Mouse (Mus musculus): ENCODE data around the gene Itgb3.

Gene Itgb3

DNA sequence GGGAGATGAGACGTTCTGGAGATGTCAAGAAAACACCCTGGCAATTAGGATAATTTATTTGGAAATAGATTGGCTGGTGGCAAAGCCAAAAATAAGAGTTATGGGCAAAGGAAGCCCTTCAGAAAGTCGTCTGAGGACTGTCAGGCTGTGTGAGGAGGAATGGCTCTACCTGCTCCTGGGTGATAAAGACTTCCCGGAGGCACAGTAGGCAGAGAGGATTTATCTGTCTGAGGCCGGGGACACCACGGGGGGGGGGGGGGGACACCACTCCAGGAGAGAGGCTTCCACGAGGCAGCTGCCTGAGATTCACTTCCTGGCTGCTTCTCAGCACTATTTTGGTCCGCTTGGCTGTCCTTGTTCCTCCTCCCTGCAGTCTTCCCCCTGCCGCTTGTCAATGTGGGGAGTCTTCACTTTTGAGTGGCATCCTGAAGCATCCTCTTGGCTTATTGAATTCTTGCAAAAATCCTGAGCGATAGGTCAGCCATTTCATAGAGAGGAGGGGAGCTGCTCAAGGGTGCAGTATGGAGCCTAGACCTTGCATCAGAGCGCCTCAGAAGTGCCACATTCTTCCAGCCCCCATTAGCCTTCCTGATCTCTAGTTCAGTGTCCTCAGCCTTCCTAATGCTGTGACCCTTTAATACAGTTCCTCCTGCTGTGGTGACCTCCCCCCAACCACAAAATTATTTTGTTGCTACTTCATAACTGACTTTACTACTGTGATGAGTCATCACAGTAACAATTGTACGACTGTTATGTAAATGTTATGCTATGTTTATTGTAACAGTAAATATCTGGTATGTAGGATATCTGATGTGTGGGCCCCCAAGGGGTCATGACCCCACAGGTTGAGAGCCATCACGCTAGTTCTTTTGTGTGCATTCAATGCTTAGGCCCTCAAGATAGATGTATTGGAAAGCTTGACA lies 14.5 kb downstream of the Itgb3 start:
- DNase-seq (ENCODE audit: low read depth, low spot score) = peak; percentile 57

DNA sequence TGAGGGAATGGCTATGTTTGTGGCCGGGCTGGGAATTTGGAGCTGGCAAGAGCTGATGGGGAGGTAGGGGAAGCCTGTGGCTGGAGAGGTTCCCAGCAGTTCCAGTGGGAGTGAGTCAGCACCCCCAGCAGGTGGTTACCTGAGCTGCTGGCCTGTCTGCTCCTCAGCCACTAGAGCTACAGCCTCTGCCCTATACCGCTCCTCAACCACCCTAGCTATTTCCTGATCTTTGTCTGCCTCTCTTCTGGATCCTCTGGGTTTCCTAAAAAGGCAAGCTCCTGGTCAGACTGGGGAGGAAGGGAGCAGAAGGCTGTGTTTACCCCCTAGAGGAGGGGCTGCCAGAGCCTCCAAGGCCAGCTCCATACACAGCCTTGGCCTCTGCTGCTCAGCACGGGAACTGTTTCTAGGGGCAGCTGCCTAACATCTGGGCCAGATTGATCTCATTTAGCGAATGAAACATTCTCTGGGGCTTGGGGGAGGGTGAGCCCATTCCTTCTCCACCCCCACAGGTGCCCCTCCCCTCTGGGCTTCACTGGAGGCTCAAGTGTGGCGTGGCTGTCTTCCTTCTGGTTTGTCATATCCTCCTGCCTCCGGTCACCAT lies 17.1 kb downstream of the Itgb3 start:
- DNase-seq (ENCODE audit: low read depth, low spot score) = no peak

DNA sequence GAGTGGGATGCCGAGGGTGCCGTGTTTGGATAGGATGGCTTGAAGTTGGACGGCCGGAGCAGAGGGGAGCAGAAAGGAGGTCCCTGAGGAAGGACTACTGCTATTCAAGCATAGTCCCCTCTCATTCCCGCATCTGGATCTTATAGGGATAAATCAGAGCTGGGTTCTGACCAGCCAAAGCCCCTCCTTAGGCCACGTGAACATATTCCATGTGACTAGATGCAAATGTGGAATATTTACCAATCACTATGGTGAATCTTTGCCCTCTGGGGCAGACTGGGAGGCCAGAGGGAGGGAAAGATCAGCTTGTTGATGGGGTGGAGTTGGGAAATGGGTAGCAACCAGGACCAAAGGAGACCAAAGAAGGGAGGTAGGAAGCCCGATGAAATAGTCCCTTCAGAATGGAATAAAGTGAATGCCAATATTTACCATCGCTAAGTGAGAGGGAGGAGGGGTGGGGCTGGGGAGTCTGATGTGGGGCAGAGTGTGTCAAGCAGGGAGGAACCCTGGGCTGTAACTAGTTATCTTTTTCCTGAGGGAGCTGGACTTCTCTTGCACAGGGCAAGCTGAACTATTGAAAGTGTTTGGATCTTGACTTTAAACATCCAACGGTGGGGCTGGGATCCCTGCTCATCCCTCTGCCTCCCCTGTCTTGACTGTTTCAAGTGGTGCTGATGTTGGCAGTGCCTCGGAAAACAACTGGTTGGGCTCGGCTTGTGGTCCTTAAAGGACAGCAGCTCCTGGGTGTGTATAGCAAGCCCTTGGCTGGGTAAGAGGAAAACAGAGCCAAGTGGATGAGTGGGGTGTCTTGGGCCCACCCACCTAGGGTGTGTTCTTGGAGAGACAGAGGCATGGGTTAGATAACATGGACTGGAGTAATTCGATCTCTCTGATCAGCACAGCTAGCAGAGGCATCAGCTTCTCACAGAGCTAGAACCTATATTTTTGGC lies 17.9 kb downstream of the Itgb3 start:
- DNase-seq (ENCODE audit: low read depth, low spot score) = no peak

DNA sequence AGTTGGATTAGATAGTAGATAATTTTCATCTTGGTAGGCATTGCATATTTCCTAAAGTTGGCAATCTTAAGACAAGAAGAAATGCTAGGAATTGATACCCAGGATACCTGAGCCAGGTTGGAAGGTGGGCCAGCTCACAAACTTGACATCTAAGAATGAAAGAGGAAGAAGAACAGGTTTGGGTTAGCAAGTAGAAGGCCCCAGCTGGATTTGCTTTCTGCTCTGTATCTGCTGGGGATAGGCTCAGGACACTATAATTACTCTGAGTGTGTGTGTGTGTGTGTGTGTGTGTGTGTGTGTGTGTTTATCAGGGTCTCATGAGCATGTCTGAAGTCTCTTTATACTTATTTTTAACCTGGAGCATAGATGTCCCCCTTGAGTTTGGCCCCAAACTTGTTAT lies 18.8 kb downstream of the Itgb3 start:
- no peak for DNase-seq (ENCODE audit: low read depth, low spot score)

DNA sequence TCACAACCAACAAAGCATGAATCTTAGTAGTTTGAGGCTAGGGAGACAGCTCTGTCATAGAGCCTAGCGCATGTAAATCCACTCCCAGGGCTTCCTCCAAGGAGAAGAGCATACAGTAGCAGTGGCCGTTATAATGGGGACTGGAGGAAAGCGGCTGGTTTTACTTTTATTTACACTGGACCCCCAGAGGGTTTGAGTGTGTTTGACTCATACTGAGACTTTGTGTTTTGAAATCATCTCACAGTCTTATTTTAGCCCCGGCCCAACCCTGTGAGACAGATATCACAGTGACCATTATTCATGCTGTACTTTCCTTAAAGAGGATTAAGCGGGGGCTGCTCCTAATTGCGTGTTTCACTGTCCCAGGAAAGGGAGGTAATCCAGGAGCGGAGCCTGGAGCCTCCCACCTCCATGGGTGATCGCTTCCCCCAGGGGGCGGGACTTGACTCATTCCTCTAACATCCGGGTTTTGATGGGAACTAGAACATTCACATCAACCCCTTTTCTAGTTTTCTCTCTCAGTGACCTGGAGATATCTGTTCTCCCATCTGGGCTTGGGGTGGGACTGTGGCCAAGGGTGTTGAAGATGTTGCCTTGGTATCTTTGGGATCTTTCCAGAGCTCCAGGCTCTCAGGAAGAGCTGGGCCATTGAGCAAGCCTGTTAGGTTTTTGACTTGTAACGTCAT lies 20.0 kb downstream of the Itgb3 start:
- no peak for DNase-seq (ENCODE audit: low read depth, low spot score)

DNA sequence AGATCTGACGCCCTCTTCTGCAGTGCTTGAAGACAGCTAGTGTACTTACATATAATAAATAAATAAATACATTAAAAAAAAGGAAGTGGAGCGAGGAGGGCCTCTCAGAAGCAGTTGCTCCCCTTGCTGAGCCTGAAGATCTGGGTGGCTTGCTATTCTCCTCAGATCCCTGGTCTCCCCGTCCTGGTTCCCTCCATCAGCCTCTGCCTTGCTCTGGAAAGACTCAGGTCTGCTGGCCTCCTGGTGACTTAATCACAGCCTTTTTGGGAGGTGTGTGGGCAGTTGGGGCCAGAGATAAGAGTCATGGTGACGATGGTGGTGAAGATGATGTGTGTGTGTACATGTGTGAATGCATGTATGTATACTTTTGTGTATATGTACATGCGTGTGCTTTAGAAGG lies 20.8 kb downstream of the Itgb3 start:
- DNase-seq (ENCODE audit: low read depth, low spot score) = no peak

DNA sequence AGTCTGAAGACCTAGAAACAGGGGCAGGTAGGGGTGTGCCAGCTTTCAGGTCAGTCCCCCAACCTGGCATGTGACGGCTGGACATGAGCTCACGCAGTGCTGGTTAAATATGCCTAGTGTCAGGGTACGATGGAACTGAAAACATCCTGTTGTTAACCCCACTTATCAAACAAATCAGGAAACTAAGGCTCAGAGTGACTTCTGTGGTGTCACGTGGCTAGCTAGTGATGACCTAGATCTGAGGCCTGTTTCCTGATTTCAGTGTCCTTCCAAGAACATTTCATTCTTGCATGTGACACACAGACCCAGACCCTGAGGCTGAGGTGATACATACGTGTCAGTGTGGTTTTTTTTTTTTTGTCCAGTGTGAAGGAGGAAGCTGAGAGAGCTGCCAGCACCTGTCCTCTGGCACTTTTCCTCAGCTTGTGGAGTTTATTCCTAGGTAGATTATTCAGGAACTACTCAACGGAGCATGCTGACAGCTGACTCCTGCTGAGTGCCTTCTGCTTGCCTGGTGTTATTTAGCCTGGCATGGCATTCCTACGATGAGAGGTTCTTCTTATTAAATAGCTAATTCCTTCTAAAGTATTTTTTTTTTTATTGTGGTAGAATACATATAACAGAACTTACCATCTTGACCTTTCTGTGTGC lies 22.5 kb downstream of the Itgb3 start:
- peak; percentile 80 for DNase-seq (ENCODE audit: low read depth, low spot score)

DNA sequence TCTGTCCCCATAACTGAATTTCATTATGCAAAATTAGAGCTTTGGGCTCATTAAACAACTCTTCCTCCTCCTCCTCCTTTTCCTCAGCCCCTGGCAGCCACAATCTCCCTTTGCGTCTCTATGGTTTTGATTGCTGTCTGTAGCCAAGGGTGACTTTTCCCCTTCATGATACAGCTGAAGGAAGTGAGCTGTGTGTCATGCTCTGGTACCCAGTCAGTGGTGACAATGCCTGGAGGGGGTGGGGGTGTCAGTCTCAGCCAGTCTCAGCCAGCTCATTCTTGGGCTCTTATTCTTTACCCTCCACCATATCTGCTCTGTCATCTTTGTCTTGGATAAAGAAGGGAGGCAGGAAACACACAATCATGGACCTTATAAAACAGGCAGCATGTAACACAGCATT lies 23.5 kb downstream of the Itgb3 start:
- DNase-seq (ENCODE audit: low read depth, low spot score) = peak; percentile 56

DNA sequence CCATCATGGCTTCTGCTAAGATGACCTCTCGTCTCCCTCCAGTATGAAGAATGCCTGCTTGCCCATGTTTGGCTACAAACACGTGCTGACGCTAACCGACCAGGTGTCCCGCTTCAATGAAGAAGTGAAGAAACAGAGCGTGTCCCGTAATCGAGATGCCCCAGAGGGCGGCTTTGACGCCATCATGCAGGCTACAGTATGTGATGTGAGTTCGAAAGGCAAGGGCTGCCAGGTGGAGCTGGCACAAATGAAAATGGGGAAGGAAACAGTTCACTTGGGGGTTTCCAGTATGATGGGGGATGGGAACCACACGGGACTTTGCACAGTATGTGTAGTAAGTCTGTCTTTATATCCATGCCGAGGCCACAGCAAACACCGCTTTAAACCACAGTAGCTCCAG lies 29.2 kb downstream of the Itgb3 start:
- DNase-seq (ENCODE audit: low read depth, low spot score) = peak; percentile 32

DNA sequence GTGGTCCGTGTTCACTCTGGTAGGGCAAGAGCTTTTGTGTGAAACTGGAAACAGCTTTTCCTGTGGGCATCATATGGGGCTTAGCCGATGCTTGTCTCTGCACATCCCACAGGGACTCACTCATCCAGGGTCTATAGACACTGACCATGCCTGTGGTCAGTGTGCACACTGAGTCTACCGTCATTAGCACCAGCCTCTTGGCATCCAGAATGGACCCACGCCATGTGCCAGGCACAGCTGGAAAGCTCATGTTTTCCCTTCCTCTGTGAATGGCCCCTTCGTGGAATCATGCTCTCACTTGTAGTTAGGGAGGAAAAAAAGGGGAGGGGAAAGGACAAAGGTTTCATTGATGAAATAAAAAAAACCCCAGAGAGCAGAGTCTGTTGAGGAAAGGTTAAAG lies 30.2 kb downstream of the Itgb3 start:
- DNase-seq (ENCODE audit: low read depth, low spot score) = no peak

DNA sequence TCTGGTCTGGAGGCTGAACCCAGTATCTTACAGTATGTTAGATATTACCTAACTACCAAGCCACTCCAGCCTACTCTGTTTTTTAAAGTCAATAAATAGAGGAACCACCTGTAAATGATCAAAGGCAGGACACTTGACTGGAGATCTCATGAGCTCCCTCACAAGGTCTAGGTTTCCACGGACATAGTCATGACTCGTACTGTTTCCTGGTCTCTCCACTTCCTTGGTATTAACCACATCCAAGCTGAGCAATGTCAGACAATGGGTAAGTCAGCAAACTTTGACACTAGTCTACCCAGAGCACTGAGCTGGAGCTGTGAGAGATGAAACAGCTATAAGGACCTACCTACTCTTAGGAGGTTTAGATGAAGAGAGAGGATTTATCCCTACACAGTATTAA lies 31.1 kb downstream of the Itgb3 start:
- no peak for DNase-seq (ENCODE audit: low read depth, low spot score)

DNA sequence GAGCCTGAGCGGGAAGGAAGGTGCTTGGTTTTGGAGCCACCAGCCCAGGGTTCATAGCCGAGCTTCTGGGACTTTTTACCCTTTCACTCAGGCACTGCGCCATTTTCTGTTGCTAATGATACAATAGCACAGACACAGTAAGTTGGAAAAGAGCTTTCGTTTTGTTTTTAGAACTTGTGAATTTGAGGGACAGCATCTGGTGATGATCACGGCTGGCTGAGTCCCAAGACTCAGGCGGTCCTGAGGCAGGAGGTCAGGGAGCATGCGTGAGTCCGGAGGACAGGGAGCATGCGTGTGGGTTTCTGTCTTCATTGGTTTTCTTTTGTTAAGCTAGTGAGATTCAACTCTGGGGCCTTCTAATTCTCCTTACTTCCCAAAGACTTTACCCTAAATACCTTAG lies 31.8 kb downstream of the Itgb3 start:
- no peak for DNase-seq (ENCODE audit: low read depth, low spot score)

DNA sequence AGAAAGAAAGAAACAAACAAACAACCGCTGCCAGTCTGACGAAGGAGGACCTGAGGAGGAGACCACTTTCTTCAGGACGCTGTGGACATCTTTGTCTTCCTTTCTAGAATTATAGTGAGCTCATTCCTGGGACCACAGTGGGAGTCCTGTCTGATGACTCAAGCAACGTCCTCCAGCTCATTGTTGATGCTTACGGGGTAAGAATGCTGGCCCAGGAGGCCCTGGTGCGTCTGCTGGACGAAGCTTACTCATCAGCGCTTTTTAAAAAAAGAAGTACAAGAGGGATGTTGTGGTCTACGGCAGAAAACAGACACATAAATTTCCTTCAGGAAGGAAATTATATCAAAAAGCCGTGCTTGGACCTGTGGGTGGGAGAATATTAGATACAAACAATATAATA lies 33.1 kb downstream of the Itgb3 start:
- no peak for DNase-seq (ENCODE audit: low read depth, low spot score)

DNA sequence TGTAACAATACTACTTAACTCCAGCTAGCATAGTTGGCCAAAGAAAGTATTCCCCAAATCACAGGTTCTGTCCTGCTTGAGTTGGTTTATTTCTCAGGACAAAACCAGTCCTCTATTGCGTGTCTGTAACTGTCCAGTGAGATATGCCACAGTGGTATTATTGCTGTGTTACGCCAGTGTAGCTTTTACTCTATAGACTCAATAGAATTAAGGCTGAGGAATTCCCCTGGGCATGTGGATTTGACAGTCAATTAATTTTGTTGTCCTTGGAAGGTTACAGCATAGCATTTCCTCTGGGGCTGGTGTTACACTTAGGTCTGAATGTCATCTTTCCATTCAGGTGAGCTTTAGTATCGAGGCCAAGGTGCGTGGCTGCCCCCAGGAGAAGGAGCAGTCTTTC lies 35.4 kb downstream of the Itgb3 start:
- no peak for DNase-seq (ENCODE audit: low read depth, low spot score)

DNA sequence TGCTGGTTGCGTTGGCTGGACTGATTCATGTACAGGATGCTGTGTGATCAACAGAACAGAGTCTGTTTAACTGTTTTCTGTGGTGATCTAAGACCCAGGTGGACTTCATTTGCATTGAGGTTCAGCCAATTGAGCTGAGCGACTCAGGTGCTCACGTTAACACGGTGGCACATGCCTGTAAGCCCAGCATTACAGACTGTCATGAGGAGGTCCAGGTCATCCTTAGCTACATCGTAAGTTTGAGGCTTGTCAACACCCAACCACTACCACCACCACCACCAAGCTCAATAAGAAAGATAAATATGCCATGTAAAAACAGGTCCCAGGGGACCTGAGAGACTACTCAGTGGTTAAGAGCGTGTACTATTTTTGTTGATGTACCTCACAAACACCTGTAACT lies 37.6 kb downstream of the Itgb3 start:
- DNase-seq (ENCODE audit: low read depth, low spot score) = no peak

DNA sequence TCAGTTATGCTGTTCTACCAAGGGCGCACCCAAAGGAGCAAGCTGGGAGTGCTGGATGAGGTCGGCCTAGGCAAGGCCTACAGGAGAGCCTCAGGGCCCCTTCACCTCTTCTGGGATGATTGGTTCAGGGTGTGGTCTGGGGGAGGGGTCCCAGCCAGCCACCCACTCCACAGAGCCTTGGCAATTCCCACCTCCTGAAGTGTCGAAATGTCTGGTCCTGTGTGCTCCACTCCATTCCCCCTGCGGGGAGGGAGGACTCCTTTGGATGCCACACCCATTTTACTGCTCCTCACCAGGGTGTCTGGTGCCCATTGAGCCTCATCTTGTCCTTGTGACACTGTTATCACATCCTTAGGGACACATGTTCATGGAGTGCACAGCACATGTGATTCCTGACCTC lies 38.4 kb downstream of the Itgb3 start:
- no peak for DNase-seq (ENCODE audit: low read depth, low spot score)

DNA sequence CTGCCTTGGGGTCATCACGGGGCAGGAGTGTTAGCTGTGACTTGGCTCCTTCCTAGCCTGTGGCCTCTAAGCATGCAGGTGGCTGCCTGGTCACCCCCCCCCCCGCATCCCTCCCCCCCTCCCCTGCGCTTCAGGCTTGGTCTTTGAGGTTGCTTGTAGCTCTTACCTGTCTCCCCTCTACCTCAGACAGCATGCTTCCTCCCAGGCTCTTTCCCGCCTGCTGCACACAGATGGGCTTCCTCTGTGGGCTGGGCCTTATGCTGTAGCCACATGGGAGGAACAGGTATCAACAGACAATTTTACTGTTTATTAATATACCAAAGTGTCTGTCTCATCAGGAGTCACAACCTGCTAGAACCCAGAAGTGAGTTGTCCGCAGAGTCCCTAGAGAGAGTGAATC lies 38.8 kb downstream of the Itgb3 start:
- no peak for DNase-seq (ENCODE audit: low read depth, low spot score)

DNA sequence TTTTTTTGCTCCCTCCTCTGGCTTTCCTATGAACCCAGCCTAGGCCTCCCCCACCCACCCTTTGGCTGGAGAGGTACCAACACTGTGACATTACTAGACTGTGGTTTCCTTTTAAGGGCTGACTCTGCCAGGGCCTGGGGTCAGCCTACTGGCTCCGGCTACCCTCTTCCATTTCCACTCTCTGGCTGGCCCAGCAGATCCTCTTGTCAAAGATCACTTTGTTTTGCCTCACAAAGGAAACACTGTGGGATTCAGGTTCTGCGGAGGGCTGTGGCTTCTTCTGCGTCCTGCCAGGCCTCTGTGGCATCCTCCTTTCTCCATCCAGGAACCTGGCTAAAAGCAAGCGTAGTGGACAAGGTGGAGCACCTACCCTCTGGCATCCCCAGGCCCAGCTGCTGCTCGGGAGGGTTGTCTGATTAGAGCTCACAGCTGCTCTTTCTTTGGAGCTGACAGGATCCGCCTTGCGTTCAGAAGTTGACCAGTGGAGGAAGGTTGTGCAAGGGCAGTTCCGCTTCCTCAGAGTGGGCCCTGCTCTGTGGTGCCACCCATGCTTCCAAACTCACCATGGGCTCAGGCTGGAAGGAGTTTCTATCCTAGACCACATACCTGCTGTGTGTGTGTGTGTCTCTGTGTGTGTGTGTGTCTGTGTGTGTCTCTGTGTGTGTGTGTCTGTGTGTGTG lies 39.5 kb downstream of the Itgb3 start:
- DNase-seq (ENCODE audit: low read depth, low spot score) = no peak

DNA sequence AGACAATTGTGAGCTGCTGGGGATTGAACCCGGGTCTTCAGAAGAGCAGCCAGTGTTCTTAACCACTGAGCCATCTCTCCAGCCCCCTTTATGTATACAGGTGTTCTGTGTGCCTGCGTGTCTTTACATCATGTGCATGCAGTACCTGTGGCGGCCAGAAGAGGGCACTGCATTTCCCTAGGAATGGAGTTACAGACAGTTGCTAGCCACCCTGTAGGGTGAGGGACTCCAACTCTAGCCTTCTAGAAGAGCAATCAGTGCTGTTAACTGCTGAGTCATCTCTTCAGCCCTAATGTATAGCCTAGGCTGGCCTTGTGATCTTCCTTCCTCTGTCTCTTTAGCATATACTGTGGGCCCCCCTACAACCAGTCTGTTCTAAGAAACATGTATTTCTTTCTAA lies 40.8 kb downstream of the Itgb3 start:
- DNase-seq (ENCODE audit: low read depth, low spot score) = peak; percentile 66

DNA sequence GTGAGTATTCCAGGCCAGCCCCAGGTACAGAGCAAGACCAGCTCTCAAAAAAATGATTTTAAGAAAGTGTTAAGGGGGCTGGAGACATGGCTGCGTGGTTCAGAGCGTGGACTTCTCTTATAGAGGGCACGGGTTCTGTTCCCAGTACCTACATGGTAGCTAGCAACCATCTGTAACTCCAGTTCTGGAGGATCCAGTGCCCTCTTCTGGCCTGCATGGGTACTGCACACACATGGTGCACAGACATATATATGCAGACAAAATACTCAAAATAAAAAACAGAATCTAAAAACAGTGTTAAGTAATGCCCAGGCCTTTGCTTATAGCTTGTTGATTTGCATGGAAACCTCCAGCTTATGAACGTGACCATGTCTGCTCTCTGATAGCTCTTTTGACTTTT lies 52.8 kb downstream of the Itgb3 start:
- DNase-seq (ENCODE audit: low read depth, low spot score) = no peak

DNA sequence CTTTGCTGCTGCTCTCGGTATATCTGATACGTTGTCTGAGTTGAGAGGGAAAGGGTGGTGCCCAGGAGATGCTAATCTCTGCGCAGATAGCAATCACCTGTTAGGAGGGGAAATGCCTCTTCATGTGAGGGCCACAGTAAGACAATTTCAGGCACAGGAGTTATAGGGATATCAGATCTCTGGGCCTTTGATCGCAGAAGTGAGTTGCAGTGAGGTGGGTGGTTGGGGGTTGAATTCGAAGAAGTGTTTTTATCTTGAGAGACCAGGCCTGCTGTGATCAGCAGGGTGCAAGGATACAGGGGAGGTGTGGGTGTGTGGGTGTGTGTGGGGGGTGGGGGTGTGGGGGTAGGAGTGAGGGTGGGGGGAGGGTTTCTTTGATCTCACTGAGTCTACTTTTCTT lies 53.3 kb downstream of the Itgb3 start:
- DNase-seq (ENCODE audit: low read depth, low spot score) = peak; percentile 90

Data from CD4-positive helper T cell, adult 2 months (primary cell).